Mouse (Mus musculus) midbrain, postnatal 0 days (tissue): ENCODE data around the gene Fsd1. TPM values are rescaled to one million over a fixed set of nuclear protein-coding genes. Genes with fewer than 3 reads are reported as not detected.

Source experiments
- ATAC-seq: fragments of 200-750 bp; cut with Nextera tagmentation; 2 replicates; pipeline ENCODE4 v1.8.0; 2017; ENCODE audit warnings: moderate number of reproducible peaks, mild to moderate bottlenecking, moderate TSS enrichment, moderate library complexity; ENCODE audit not compliant: low FRiP score
- DNase-seq: peaks from one replicate; pipeline ENCODE4 v3.0.0-alpha.2; 2015; ENCODE audit warnings: low spot score
- H3K27ac ChIP-seq: fragments of 300-500 bp; sonication (generic); 2 replicates; pipeline ENCODE4 v1.5.1; 2014; ENCODE audit warnings: low read depth, mild to moderate bottlenecking, low read length, mixed read lengths
- H3K27me3 ChIP-seq: fragments of 300-500 bp; sonication (generic); 2 replicates; pipeline ENCODE4 v1.6.1; 2014; ENCODE audit warnings: low read length, control low read depth, mixed read lengths; ENCODE audit not compliant: insufficient read depth
- H3K36me3 ChIP-seq: fragments of 300-500 bp; sonication (generic); 2 replicates; pipeline ENCODE4 v1.6.1; 2014; ENCODE audit warnings: low read length, control low read depth, mixed read lengths; ENCODE audit not compliant: insufficient read depth
- H3K4me1 ChIP-seq: fragments of 300-500 bp; sonication (generic); 2 replicates; pipeline ENCODE4 v1.6.1; 2014; ENCODE audit warnings: mild to moderate bottlenecking, control low read depth, antibody characterized with exemption, low read length, mixed read lengths; ENCODE audit not compliant: insufficient read depth
- H3K4me2 ChIP-seq: fragments of 300-500 bp; sonication (generic); 2 replicates; pipeline ENCODE4 v1.6.1; 2014; ENCODE audit warnings: low read depth, mild to moderate bottlenecking, low read length, mixed read lengths; ENCODE audit not compliant: poor library complexity, severe bottlenecking
- H3K4me3 ChIP-seq: fragments of 300-500 bp; sonication (generic); 2 replicates; pipeline ENCODE4 v1.5.1; 2014; ENCODE audit warnings: low read depth, mild to moderate bottlenecking, low read length, moderate library complexity
- H3K9ac ChIP-seq: fragments of 300-500 bp; sonication (generic); replicated peaks from 2 replicates; pipeline ENCODE4 v1.6.1; 2014; ENCODE audit warnings: mild to moderate bottlenecking, low read length, moderate library complexity, mixed read lengths; ENCODE audit not compliant: poor library complexity, severe bottlenecking
- H3K9me3 ChIP-seq: fragments of 300-500 bp; sonication (generic); 2 replicates; pipeline ENCODE4 v1.6.1; 2016; ENCODE audit warnings: low read length, control low read depth
- CTCF ChIP-seq: IDR thresholded peaks from 2 replicates; pipeline ENCODE4 v1.5.1; 2016; ENCODE audit warnings: antibody characterized with exemption, mild to moderate bottlenecking
- WGBS: fragments of 180-500 bp; shearing (Covaris S2); extraction: QIAGEN DNeasy Blood & Tissue Kit; methylation state at CpG from one replicate; pipeline ENCODE4 v1.1.7; 2014; 5-methylcytosine and 5-hydroxymethylcytosine counted together
- polyA plus RNA-seq: library from polyadenylated mRNA; unstranded; fragments of >200 nt; fragmentation: Nextera tagmentation; extraction: Ambion mirVana; gene quantifications from 2 replicates; pipeline ENCODE4 v1.2.1, GENCODE M21; 2015
- total RNA-seq: library from RNA; depleted of rRNA; stranded (reverse); fragments of >200 nt; gene quantifications from 2 replicates; pipeline ENCODE4 v1.2.3, GENCODE M21; 2014

The Fsd1 gene
- total and polyA plus RNA-seq, 2 experiments from 2014 or later, result 122 to 188 TPM

DNA sequence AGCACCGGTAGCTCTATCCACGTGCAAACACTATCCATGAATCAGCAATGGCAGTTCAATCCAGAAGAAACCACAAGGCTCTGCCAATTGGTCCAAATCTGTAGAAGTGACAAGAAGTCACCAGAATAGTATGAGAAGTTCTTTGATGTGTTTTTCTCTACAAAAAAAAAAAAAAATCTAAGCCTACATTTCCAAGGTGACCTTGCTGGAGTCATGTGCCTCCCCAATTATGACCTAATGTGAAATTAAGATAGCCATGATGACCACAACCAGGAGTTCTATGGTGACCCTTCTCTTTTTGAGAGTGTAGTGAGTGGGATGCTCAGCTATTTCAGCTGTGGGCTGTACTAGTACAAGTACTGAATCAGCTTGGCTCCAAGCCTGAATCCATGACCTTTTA, 36.9 kb upstream of the Fsd1 start, which contains the start of gene Zfp119b:
Gene Zfp119b, minus strand, starts transcription at position 101 of the 400 bp plus-strand sequence.
- H3K9ac ChIP-seq, result no peak within 1 kb of the TSS
- no peak within 1 kb of the TSS for H3K4me3 ChIP-seq
- ATAC-seq (no peak), DNase-seq (no peak)
- H3K4me1 ChIP-seq, result no peaks in the 10 kb centered on the region
- H3K36me3 ChIP-seq, result no peaks in the 10 kb centered on the region
- no peaks in the 10 kb centered on the region for H3K27me3 ChIP-seq
- TF ChIP-seq CTCF, result no peak
- no peaks in the 10 kb centered on the region for H3K9me3 ChIP-seq
- H3K27ac ChIP-seq, result no peak within 1 kb of the TSS
- H3K4me2 ChIP-seq, result no peak within 1 kb of the TSS
- 81% methylated on average over 2 of the region's 2 CpGs for WGBS

DNA sequence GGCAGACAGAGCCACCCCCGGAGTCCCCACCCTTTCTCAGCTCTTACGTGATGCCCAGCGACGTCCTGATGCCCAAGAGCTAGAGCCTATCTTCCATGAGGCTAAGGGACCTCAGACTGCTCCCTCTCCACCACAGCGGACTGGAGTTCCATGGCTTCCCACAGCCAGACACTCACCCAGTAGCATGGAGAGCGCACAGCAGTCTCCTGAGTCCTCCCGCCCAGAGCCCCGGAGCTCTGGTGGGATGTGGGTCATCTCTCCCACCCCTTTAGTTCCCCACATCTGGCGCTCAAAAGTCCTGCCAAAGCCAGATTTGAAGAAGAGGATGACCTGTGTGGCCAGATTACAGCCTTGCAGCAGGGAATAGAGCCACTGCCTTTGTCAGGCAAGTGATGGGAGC, 35.7 kb upstream of the Fsd1 start:
- no peak overlapping the region for H3K4me3 ChIP-seq
- no peaks in the 10 kb centered on the region for H3K4me1 ChIP-seq
- H3K36me3 ChIP-seq, result no peaks in the 10 kb centered on the region
- no peak overlapping the region for H3K27ac ChIP-seq
- TF ChIP-seq CTCF, result no peak
- H3K27me3 ChIP-seq, result no peaks in the 10 kb centered on the region
- DNase-seq, result no peak
- 76% methylated on average over 9 of the region's 9 CpGs for WGBS
- no peak overlapping the region for H3K9ac ChIP-seq
- no peak overlapping the region for H3K4me2 ChIP-seq
- ATAC-seq, result no peak
- no peaks in the 10 kb centered on the region for H3K9me3 ChIP-seq

DNA sequence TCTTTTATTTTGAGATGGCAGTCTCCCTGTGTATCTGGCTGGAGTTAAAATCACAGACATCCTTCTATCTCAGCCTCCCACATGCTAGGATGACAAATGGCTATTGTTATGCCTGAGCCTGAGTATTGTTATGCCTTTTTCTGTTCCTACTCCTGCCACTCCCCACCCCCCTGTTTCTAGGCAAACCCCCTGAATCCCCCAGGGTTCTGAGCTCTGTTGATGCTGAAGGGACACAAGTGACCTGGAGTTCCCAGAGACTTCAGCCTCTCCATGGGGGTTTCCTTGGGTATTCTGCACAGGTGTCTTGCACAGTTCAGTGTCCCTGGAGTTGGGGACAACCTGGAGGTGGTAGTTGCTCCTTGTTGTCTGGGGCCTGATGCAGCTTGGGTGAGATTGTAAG, 34.3 kb upstream of the Fsd1 start:
- ATAC-seq (no peak), DNase-seq (no peak)
- Histone ChIP-seq H3K27me3 (no peaks in the 10 kb centered on the region), H3K4me1 (no peaks in the 10 kb centered on the region), H3K4me2 (no peak overlapping the region), H3K36me3 (no peaks in the 10 kb centered on the region), H3K27ac (no peak overlapping the region), H3K9me3 (no peaks in the 10 kb centered on the region), H3K4me3 (no peak overlapping the region), H3K9ac (no peak overlapping the region)
- TF ChIP-seq CTCF, result no peak

DNA sequence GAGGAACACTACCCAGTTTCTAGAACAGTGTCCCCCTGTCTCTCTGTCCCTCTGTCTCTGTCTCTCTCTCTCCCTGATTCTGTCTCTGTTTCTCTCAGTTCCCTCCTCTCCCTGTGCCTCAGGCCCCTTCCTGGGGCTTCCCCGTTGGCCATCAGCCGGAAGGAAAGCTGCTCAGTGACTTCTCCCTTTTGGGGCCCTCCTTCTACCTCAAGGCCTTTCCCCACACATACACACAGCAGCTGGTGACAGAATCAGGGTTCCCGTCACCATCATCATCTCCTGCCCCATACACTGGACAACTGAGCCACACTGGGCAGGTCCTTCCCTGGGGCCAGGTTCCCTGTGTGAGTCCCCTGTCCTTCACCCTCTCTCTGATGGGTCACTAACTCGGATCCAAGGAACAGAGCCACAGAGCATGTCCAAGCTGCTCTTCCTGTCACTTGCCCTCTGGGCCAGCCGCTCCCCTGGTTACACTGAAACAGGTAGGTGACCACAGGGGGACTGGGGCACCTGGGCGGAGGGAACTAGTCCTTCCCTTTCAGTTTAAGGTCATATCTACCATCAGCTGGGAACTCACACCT, 33.8 kb upstream of the Fsd1 start, which contains the start of gene Ebi3:
Gene Ebi3, plus strand, starts transcription at position 194 of the 581 bp plus-strand sequence.
- Histone ChIP-seq H3K4me1 (no peaks in the 10 kb centered on the region), H3K9me3 (no peaks in the 10 kb centered on the region), H3K36me3 (no peaks in the 10 kb centered on the region), H3K27ac (no peak within 1 kb of the TSS), H3K4me2 (no peak within 1 kb of the TSS), H3K4me3 (no peak within 1 kb of the TSS), H3K9ac (no peak within 1 kb of the TSS), H3K27me3 (no peaks in the 10 kb centered on the region)
- WGBS, result 81% methylated on average over 6 of the region's 6 CpGs
- no peak for TF ChIP-seq CTCF
- no peak for ATAC-seq
- no peak for DNase-seq

DNA sequence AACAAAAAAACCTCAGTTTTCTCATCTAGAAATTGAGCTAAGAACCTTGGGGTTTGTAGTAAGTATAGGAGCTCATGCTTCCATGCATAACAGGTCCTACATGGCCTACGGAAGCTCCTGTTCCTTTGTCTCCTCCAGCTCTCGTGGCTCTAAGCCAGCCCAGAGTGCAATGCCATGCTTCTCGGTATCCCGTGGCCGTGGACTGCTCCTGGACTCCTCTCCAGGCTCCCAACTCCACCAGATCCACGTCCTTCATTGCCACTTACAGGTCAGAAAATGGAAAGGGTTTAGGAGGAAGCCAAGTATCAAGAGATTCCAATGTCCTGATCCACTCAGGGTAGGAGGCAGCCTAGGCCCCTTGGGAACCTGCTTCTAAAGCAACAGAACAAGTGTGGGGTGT, 32.6 kb upstream of the Fsd1 start:
- Histone ChIP-seq H3K36me3 (no peaks in the 10 kb centered on the region), H3K9ac (no peak overlapping the region), H3K4me1 (peaks cover 4% of the 10 kb centered on the region; the same call in 1 of the 2 replicates), H3K27ac (no peak overlapping the region), H3K4me2 (no peak overlapping the region), H3K27me3 (no peaks in the 10 kb centered on the region), H3K4me3 (no peak overlapping the region), H3K9me3 (no peaks in the 10 kb centered on the region)
- no peak for ATAC-seq
- WGBS, result 71% methylated on average over 6 of the region's 6 CpGs
- no peak for TF ChIP-seq CTCF
- DNase-seq, result no peak

DNA sequence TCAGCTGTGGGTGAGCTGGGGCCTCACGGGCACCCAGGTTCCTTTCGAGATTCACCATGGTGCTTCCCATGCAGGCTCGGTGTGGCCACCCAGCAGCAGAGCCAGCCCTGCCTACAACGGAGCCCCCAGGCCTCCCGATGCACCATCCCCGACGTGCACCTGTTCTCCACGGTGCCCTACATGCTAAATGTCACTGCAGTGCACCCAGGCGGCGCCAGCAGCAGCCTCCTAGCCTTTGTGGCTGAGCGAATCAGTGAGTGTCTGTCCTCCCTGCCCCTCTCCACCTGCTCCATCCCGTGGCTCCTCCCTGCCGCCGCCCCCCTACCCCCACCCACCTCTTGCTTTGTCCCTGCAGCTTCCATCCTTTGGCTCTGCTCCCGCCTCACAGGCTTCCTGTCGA, 32.1 kb upstream of the Fsd1 start:
- Histone ChIP-seq H3K27me3 (no peaks in the 10 kb centered on the region), H3K4me2 (no peak overlapping the region), H3K9me3 (no peaks in the 10 kb centered on the region), H3K9ac (no peak overlapping the region), H3K4me3 (no peak overlapping the region), H3K36me3 (no peaks in the 10 kb centered on the region), H3K27ac (no peak overlapping the region), H3K4me1 (peaks cover 4% of the 10 kb centered on the region; the same call in 1 of the 2 replicates)
- WGBS, result 44% methylated on average over 16 of the region's 16 CpGs
- ATAC-seq, result no peak
- DNase-seq, result no peak
- no peak for TF ChIP-seq CTCF
